In genomic region chr17:22866421-22866844, GRCm38 (mm10) we compare ENCODE assay signal across 8 mouse cellular contexts. TPM values are rescaled to one million over a fixed set of nuclear protein-coding genes. Genes with fewer than 3 reads are reported as not detected.
DNase-seq lines count a peak whose midpoint lies in the region; ATAC-seq and TF ChIP-seq lines count a peak whose summit lies in the region.

No protein-coding gene starts in this region.

- H3K27me3 ChIP-seq in embryonic facial prominence, embryonic 13.5 days = no peaks in the 10 kb centered on the region
- no peaks in the 10 kb centered on the region for H3K27me3 ChIP-seq in stomach, postnatal 0 days (ENCODE audit: control insufficient read depth, insufficient read depth, low read length)

- no peak for TF ChIP-seq CTCF in lung, adult 2 months (IDR thresholded peaks at IDR 0.05; ENCODE audit: insufficient read depth, low read length)
- TF ChIP-seq CTCF in stomach, postnatal 0 days (IDR thresholded peaks at IDR 0.05; ENCODE audit: low read depth) = no peak

- H3K4me1 ChIP-seq in lung, adult 2 months (ENCODE audit: control insufficient read depth, insufficient read depth, low read length) = peaks cover 6% of the 10 kb centered on the region
- peaks cover 10% of the 10 kb centered on the region for H3K4me1 ChIP-seq in embryonic facial prominence, embryonic 13.5 days
- no peaks in the 10 kb centered on the region for H3K4me1 ChIP-seq in stomach, postnatal 0 days (replicated peaks; ENCODE audit: control insufficient read depth, insufficient read depth)

- TF ChIP-seq EP300 in stomach, postnatal 0 days (optimal IDR thresholded peaks at IDR 0.05) = no peak

- H3K4me3 ChIP-seq in lung, adult 2 months (replicated peaks; ENCODE audit: extremely low read depth, low read depth, low read length) = peak overlapping the region; percentile 78
- peak overlapping the region; percentile 69 for H3K4me3 ChIP-seq in embryonic facial prominence, embryonic 13.5 days
- H3K4me3 ChIP-seq in stomach, postnatal 0 days (ENCODE audit: low read depth, low read length) = peak overlapping the region; percentile 79

- WGBS in lung, adult 2 months = 1% methylated on average over 10 of the region's 10 CpGs
- 1% methylated on average over 10 of the region's 10 CpGs for WGBS in embryonic facial prominence, embryonic 13.5 days
- WGBS in stomach, postnatal 0 days = under 1% methylated on average over 10 of the region's 10 CpGs

- no peak for ATAC-seq in embryonic facial prominence, embryonic 13.5 days (ENCODE audit: insufficient number of reproducible peaks, insufficient read depth, low FRiP score, low TSS enrichment, low read depth)
- ATAC-seq in megakaryocyte, adult 5-6 weeks (ENCODE audit: poor library complexity, severe bottlenecking) = peak; percentile 56
- ATAC-seq in stomach, postnatal 0 days (ENCODE audit: low FRiP score, low TSS enrichment) = peak; percentile 65

- H3K27ac ChIP-seq in embryonic facial prominence, embryonic 13.5 days = peak overlapping the region; percentile 90
- H3K27ac ChIP-seq in stomach, postnatal 0 days (replicated peaks) = peak overlapping the region; percentile 93

- no peaks in the 10 kb centered on the region for H3K9me3 ChIP-seq in embryonic facial prominence, embryonic 13.5 days
- H3K9me3 ChIP-seq in stomach, postnatal 0 days (ENCODE audit: control insufficient read depth, low read length) = no peaks in the 10 kb centered on the region

- peak overlapping the region; percentile 80 for H3K9ac ChIP-seq in embryonic facial prominence, embryonic 13.5 days
- H3K9ac ChIP-seq in stomach, postnatal 0 days (ENCODE audit: low read length) = peak overlapping the region; percentile 78

- no peak for DNase-seq in lung, adult 2 months
- no peak for DNase-seq in lung, postnatal 4 days
- peak; percentile 71 for DNase-seq in Muller cell, postnatal 12 days (ENCODE audit: inconsistent ontology term)
- peak; percentile 30 for DNase-seq in hindlimb bud, embryonic 11.5 days (ENCODE audit: extremely low spot score, low read depth, low spot score)
- DNase-seq in stomach, postnatal 0 days (ENCODE audit: low spot score) = peak; percentile 19
- DNase-seq in right cerebral cortex, postnatal 36 days (ENCODE audit: low spot score in 2 of 2) = no peak

- H3K4me2 ChIP-seq in embryonic facial prominence, embryonic 13.5 days = peak overlapping the region; percentile 63
- peak overlapping the region; percentile 59 for H3K4me2 ChIP-seq in stomach, postnatal 0 days (replicated peaks; ENCODE audit: low read depth)

- H3K36me3 ChIP-seq in embryonic facial prominence, embryonic 13.5 days = peaks cover 26% of the 10 kb centered on the region
- 0 out of 2 replicates have a peak, but pooled peaks cover 5% of the 10 kb centered on the region for H3K36me3 ChIP-seq in stomach, postnatal 0 days (ENCODE audit: control insufficient read depth, insufficient read depth, low read length)

- TF ChIP-seq POLR2A in lung, adult 2 months (IDR thresholded peaks at IDR 0.05; ENCODE audit: borderline replicate concordance, extremely low read depth, low read depth, low read length) = no peak

RNA-seq across cellular contexts. Expression of gene Zfp945, which starts 0.5 kb away (rescaled TPM):
- 2.1 and 4.2 TPM in 2 replicates for polyA plus RNA-seq in lung, adult 2 months (2012; rRNA removed)
- polyA plus RNA-seq in embryonic facial prominence, embryonic 13.5 days (2015; fragmentation: Nextera tagmentation; extraction: Ambion mirVana) = 27.8 and 29.5 TPM in 2 replicates
- total RNA-seq in megakaryocyte, adult 5-6 weeks (2015) = 5.7 and 7.8 TPM in 2 replicates
- 4.5 and 5.0 TPM in 2 replicates for total RNA-seq in megakaryocyte, adult 5-6 weeks (2017)
- polyA plus RNA-seq in stomach, postnatal 0 days (2015; fragmentation: Nextera tagmentation; extraction: Ambion mirVana) = 9.0 and 9.9 TPM in 2 replicates

Comparison
In these comparisons a context has a peak if more than half of its experiments do, and no peak if none do; other contexts are left out.
1. DNase-seq: peak in Muller cell, postnatal 12 days (single experiment), hindlimb bud, embryonic 11.5 days (single experiment) and stomach, postnatal 0 days (single experiment); none in lung, adult 2 months (single experiment), lung, postnatal 4 days (0 of 2) and right cerebral cortex, postnatal 36 days (0 of 2).
2. Peak in every context shown above with its lines, with median percentiles within 50 percentile points of each other: H3K4me3 ChIP-seq.